Mouse (Mus musculus) olfactory bulb, adult 2 months (tissue): ENCODE results near the gene Kremen2.

ENCODE experiments used
- CTCF ChIP-seq: fragments of 200-500 bp; IDR thresholded peaks from 2 replicates; pipeline ENCODE4 v1.5.1; 2012; ENCODE audit warnings: low read depth, mild to moderate bottlenecking, low read length, moderate library complexity; ENCODE audit not compliant: insufficient read depth
- POLR2A ChIP-seq: fragments of 200-500 bp; IDR thresholded peaks from 2 replicates; pipeline ENCODE4 v1.6.1; 2012; ENCODE audit warnings: mild to moderate bottlenecking, low read depth, low read length, moderate library complexity; ENCODE audit not compliant: insufficient read depth

DNA sequence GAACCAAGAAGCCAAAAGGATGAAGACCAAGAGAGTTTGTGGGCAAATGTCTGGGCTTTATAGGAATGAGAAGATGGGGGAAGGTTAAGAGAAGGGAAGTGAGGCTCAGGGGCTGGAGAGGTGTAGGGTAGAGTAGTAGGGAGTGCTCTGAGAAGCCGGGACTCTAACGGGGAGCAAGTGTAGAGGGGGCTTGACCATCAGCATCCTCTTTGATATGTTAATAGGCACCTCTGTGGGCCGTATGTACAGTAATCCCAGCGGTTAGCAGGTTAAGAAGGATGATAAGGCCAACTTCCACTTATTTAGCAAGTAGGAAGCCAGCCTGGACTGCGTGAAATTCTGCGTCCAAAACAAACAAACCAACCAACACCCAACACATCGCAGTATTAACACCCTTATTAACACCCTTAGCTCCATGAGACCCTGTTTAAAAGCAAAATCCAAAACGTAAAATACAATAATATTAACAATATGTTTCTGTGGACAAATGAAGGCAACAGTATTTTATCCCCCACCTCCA is 44.2 kb upstream of the Kremen2 start:
- TF ChIP-seq CTCF, result no peak
- TF ChIP-seq POLR2A, result no peak
